Mouse (Mus musculus) urinary bladder, postnatal 14 days (tissue): ENCODE results near the gene 4933417A18Rik.
"Not testable (repeated sequence)": the region's sequence is repeated elsewhere in the genome, so short reads cannot be mapped to it uniquely, and the experiment has no call there.

Experiments
- DNase-seq: peaks from one replicate; pipeline ENCODE4 v3.0.0; 2021; ENCODE audit warnings: low spot score

Gene 4933417A18Rik

DNA sequence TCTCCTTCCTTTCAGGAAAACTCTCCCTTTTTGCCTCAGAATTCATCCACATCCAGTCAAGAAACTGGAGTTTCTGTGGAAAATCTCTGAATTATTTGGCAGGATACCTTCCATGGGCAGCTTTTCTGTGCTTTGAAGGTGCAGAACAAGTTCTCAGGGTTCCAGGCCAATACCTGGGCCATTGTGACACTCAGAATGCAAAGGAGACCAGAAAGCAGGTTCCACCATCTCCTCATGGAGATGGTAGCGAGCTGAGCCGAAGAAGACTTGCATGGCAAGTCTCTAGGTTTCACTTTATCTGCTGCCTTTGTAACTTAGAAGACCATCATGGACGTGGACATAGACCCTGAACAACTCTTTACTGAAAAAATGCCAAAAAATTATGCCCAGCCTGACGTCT lies at the start of gene 4933417A18Rik, which contains the start of gene Fam217a:
TSS of gene 4933417A18Rik (plus strand) at position 200 of the 400 bp plus-strand sequence.
TSS of gene Fam217a (minus strand) at position 101 of the 400 bp plus-strand sequence.
- no peak for DNase-seq

DNA sequence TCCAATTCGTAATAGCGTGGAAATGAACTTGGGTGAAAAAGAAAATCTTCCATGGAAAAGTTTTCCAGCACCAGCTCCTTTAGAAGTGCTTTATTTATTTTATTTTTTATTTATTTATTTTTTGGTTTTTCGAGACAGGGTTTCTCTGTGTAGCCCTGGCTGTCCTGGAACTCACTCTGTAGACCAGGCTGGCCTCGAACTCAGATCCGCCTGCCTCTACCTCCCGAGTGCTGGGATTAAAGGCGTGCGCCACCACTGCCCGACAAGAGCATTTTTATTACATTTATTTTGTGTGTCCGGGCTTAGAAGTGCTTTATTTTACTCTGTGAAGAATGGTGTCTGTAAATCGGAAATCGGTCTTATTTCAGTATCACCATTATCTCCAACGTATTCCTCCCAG lies 49.5 kb upstream of the 4933417A18Rik start:
- peak; percentile 8 for DNase-seq

DNA sequence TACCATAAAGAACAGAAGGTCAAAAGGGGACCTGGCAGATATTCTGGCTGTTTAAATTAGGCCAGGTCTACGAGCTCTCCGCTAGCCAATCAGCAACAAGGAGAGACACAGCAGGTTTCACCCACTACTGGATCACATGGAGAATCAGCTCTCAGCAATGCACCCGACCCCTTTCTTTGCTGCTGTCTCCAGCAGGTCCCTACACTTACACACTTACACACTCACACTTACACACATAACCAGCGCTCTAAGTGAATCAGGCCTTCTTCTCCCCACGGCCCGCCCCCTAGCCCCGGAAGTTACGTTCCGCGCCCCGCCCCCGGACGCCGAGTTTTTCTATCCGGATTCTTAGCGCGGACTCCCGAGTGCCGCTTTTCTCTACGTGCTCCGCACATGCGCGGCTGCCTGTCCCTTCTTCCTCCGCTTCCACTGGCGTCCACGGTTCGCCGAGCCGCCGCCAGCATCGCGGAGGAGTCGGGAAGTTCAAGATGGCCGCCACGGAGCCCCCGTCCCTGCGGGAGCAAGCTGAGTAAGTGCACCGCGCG lies 49.0 kb upstream of the 4933417A18Rik start, which contains the start of gene Prpf4b:
TSS of gene Prpf4b (plus strand) at position 137 of the 545 bp plus-strand sequence.
- peak; percentile 93 for DNase-seq

DNA sequence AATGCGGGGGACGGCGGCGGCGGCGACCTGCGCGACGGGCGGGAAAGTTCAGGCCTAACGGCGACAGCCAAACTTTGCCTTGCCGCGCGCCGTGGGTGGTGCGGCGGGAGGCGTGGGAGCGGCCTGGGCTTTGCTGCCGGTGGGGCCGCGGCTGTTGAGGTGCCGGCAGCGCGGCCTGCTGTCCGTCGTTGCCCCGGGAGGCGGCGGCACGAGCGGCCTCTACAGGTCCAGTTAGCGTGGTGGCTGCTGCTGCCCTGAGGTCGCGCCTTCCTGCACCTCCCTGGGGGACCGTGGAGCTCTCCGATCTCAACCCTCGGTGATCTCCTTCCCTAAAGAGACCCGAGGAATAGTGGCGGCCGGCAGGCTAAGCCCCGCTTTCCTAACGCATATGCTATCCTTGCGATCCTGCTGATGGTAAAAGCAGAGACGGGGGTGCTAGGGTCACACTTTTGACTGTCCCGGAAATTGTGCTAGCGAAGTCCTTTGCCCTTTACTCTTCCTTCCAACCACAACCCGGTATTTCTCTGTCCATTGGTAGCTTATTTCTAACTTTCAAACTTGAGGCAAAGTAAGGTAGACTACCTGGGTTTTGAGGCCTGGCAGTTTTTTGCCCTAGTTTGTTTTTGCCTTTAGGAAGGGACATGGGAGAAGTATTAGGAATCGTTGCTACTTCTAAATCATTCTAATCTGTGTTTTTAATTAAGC lies 48.3 kb upstream of the 4933417A18Rik start:
- peak; percentile 64 for DNase-seq

DNA sequence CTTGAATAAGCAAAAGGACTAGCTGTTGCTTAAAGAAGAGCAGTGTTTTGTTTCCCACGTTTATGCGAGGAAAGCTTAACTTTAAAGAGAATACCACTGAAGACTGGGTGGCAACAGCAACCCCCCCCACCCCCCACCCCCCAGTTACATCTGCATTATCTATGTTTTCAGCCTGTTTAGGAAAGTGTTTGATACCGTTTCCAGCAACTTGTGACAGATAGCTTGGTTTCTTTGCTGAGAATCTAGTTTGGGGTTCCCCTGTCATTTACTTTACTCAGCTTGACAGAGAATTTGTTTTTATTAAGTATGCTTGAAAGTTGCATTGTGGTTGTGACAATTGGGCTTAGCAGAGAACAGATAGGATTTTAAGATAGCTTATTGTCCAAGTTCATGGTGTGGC lies 47.7 kb upstream of the 4933417A18Rik start:
- DNase-seq: no peak

DNA sequence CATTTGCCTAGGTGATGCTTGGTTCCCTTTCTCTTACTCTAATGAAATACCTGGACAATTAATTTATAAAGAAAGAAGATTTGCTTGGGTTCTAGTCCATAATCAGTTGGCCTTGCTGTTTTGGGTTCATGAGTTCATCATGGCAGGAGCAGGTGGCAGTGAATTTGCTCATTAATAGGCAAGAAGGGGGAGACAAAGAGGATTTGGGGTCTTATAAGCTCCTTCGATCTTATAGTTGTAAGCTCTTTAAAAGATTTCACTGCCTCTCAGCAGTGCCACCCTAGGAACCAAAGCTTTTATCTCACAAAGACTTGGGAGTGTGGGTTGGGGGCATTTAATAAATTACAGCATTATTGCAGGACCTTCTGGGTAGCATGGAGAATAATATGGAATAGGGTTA lies 31.3 kb upstream of the 4933417A18Rik start:
- no peak for DNase-seq

DNA sequence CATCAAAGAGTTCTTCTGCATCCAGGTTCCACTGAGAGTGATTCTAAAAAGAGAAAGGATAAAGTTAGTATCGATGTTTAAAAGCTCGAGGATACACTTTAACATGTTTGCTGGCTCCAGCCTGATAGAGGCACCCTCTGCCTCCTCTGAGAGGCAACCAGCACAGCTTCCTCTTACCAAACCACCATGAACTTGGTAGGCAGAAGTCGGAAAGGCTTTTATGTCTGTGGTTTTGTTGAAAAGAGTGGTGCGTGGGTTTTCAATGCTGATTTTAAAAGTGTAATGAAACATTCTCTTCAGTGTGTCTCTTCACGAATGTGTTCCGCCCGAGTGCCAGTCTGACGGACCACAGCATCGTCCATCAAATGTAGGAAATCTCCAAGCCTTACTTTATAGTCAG lies 9.6 kb upstream of the 4933417A18Rik start:
- no peak for DNase-seq

DNA sequence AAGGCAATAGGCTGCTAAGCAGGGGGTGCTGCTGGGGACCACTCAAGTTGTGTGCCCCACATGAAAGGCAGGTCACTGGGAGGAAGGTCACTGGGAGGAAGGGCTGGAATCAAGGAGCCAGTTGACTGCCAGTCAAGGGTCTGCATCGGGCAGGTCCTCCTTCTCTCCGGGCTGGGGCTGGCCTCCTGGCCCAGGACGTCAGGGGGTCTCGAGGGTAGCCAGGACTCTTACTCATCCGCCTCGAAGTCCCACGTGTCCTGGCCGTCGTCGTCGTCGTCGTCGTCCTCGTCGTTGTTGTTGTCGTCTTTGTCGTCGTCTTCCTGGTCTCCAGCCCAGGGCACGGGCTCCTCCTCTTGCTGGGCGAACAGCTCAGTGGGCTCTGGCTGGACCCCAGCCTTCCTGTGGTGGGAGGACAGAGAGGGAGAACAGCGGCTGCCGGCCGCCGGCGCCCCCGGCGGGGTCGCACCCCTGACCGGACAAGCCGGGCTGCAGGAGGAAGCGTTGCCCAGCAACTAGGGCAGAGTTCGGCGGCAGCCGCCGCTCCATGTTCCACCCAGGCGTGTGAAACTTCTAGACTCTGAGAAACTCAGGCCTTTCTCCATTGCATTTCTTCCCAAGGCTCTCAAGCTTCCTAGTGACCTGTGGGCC lies 7.6 kb upstream of the 4933417A18Rik start:
- no peak for DNase-seq

DNA sequence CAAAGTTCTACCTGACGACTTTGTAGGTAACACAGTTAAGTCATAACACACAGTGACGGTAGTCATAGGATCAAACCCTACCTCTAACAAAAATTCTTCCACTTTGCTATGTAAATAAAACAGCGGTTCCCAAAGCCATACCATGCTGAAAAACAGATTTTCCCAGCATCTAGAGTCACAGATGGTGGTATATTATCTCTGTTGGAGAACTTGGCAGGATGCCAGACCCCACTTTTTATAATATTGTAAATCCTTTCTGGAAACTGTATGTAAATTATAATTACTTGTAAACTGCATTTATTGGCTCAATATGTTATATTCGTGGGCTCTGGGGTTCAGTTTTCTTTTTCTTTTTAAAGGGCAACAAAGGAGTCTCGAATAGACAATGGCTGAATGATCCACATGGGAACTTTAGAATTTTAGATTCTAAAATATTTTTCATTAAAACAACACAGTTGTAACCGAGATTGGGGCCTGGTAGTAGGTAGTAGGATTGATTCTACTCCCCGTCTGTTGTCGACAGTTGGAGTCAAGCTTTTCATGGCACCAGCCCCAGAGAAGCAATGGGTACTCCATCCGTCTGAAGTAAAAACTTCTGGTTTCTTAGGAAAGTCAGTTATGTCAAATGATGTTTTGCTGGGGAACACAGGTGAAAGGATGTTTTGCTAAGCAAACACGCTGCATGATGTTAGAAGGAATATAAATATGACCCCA lies 10.9 kb downstream of the 4933417A18Rik start:
- no peak for DNase-seq

DNA sequence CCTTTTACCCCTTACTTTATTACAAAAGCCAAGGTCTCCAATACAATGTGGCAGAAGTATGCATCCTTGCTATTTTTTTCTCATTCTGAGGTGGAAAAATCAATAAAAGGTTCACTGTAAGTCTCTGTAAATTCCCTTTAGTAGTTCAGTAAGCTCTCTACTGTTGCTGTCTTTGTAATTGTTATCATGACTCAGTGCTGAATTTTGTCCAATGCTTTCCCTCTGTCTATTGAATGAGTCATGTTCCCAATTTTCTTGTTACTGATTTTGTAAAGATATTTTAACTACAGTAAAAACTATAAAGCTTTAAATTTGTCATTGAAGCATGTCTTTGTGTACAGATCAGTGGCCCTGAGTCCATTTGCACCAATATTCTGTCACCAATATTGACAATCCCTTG lies 18.2 kb downstream of the 4933417A18Rik start:
- DNase-seq: no peak

DNA sequence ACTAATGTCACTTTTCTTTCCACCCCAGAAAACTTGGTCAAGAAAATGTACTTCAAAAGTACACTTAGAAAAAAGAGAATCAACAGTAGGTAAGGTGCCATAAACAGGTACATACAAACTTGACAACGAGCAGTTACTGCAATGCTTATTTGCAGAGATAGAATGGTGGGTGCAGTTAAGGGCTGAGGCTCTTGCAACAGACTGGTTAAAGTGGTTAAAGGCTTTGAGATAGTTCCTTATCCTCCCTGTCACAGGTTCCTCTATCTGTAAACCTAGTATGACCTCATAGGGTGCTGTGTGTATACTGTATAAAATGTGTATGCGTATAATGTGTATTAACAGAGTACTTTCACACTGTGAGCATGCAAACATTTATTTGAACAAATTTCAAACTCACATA lies 27.2 kb downstream of the 4933417A18Rik start:
- DNase-seq: not testable (repeated sequence)

DNA sequence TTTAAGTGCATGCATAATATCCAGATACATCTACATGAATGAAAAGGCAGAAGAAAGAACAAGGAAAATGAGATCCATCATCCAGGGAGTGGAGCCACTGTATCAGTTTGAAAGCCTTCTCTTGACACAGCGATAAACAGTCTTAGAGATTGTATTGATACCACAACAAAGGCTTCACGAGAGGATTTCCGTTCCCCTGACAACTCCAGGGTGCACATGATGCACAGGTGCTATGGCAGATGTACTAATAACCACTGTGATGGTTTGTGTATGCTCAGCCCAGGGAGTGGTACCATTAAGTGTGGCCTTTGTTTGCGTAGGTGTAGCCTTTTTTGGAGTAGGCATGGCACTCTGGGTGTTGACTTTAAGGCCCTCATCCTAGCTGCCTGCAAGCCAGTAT lies 32.7 kb downstream of the 4933417A18Rik start:
- no peak for DNase-seq

DNA sequence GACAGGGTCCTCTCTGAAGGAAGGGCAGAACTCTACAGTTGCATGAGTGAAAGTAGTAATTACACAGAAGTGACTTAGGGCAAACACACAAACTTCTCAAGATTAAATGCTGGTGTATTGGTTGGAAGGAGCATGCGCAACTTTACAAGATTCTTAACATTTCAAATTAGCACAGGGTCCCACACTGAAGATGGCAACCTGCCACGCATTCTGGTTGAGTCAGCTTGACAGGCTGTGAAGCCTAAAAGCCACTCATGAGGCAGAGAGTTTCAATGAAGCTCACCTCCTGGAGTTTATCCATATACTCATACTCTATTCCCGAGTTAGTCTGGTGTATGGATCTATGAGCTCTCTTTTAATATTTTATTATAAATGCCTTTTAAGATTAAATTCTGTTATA lies 33.9 kb downstream of the 4933417A18Rik start:
- DNase-seq: not testable (repeated sequence)

DNA sequence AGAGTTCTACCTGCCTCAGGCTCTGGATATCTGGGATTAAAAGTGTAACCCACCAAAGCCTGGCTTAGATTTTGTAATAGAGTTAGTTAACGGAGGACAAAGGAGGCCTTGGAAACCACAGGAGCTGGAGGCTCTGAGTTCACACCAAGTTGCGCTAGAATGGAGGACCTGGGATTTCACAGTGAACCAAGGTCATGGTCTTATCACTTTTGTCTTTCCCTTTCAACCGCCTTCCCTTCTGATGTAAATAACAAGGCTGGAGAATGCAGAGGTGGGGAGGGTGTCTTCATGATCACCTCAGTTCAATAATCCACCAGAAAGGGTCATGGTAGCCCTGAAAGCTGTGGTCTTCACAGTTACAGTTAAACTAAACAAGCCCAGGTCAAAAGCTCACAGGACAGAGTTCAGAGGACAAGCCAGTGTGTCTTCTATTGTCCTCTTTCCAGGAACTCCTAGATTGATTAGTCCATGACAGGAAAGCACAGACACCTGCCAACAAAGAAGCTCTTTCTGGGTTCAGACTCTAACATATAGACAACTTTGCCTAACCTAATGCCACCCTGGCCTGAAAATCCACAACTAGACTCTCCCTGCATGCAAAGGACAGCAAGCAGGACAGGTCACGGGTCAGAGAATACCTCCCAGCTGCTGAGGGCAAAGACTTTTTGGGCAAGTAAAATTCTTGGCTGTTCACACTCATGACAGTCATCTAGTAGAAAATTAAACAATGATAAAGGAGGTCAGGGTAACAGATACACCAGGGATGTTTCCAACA lies 37.0 kb downstream of the 4933417A18Rik start:
- no peak for DNase-seq

DNA sequence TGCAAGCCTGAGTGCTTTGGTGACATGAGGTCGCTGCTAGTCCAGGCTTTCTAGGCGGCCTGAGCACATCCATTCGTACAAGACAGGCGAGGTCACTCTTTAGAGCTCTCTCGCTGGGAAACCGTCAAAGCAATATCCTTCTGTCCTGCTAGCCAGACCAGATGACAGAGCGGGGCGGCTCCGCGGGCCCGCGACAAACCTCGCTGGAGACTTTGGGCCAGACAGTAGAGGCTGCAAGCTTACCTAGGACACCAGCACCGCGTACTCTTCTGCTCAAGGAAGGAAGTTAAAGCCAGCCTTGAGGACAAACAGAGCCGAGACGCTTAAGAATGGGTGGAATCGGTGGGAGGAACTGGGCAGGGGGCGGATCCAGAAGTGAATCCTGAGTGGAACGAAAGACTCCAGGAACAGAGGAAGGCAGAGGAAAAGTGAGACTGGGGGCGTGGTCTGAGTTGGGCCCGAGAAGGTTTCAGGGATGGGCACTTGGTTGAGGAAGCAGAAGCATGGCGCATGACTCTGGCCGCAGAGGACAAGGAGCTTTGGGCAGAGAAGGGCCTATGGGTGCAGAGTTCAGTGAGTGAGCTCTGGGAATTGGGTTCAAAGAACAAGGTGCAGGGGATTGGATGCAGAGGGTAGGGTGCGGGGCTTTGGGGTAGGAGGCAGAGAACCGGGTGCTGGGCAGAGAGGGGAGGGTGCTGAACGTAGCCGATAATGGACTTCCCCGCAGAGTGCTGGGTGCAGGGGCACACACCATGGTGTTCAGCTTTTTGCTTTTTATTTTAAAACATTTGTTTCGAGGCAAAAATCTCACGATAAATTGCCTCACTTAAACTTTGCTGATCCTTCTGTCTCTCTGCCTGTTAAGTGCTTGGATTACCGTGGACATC lies 39.5 kb downstream of the 4933417A18Rik start, which contains the start of gene Eci3:
TSS of gene Eci3 (minus strand) at position 300 of the 887 bp plus-strand sequence.
- DNase-seq: peak; percentile 66

DNA sequence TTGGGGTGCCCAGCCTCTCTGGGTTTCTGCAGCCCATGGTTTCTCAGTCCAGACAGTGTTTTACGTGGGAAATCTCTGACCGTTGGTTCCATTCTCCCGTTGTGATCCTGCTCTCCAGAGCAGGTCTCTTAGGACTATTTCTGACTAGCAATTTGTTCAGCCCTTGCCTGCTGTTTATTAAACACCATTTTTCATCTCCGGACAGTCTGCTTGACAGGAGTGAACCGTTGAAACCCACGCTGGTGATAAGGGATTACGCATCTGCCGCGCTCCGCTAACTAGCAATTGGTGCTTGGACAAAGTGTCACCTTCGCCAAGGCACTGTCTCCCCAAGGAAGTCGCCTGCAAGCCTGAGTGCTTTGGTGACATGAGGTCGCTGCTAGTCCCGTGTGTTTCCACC lies 40.2 kb downstream of the 4933417A18Rik start:
- no peak for DNase-seq

DNA sequence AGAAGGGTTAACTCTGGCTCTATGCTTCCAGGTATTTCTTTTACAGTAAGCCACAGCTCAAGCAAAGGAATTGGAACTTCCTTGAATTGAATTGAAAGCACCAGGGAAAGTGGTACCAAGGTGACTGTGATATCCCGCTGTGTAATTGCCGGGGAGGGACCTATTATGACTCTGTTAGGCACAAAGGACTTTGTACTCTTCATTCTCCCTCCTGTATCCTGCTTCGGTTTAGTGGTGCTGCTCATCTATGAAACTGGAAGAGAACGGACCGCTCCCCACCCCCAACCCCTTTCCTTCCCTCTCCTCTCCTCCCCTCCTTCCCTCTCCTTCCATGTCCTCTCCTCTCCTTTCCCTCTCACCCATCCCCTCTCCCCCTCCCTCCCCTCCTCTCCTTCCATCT lies 40.7 kb downstream of the 4933417A18Rik start:
- DNase-seq: no peak

DNA sequence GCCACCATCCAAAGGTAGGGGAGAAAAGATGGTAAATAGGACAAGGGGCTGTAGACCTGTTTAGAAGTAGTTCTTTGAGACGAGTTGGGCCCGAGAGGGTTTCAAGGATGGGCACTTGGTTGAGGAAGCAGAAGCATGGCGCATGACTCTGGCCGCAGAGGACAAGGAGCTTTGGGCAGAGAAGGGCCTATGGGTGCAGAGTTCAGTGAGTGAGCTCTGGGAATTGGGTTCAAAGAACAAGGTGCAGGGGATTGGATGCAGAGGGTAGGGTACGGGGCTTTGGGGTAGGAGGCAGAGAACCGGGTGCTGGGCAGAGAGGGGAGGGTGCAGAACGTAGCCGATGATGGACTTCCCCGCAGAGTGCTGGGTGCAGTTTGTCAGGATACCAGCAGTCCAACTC lies 41.4 kb downstream of the 4933417A18Rik start:
- DNase-seq: not testable (repeated sequence)

DNA sequence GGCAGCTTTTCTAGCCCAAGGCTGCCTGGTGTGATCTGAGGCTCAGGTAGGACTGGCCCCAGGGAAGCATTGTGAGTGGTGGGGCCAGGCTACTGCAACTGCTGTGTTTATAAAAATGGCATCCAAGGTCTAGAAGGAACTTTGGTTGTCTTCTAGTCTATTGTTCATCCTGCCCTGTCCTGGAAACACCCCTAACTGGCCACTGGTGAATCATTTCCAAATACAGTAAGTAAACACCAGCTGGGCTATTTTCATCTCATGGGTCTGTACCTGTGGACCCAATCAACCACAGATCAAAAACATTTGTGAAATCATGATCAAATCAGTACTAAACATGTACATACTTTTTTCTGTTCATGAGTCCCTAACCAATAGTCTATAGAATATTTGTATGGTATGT lies 48.2 kb downstream of the 4933417A18Rik start:
- DNase-seq: not testable (repeated sequence)

DNA sequence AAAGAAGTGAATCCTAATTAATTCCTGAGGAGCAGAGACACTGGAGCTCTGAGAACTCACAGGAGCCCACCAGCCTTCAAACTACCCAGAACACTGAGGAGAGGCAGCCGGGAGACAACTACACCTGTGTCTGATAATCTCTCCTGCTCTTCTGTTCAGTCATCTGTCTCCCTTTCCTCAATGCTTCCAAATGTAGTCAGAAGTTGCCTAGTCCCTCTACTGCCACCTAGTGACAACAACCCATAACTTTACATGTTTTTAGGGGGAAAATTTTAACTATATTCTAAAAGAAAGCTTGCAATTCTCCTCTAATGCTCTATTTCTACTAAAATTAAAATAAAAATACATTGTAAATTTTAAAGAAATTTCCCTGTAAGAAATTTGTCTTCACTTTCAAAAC lies 48.9 kb downstream of the 4933417A18Rik start:
- DNase-seq: no peak

DNA sequence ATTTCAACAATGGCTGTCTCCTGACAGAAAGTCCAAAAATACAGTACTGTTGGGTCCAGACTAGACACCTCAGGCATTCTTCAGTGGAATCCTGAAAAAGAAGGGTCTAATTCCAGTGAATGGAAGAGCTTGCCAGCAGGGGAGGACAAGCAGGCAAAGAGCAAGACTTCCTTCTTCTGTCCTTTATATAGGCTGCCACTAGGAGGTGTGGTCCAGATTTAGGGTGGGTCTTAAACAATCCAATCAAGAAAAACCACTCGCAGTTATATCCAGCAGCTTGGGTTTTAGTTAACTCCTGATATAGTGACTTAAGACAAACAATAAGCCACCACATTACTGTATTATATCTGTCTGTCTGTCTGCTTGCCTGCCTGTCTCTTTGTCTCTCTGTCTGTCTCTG lies 49.6 kb downstream of the 4933417A18Rik start:
- no peak for DNase-seq
